Mouse (Mus musculus) E14TG2a.4 (cell line): Measurements from ENCODE around the gene Cd4.

Experiments used
- H3K27me3 ChIP-seq: 2 replicates; pipeline ENCODE4 v1.6.1; 2014; ENCODE audit warnings: low read length, control low read depth; ENCODE audit not compliant: insufficient read depth
- H3K36me3 ChIP-seq: 2 replicates; pipeline ENCODE4 v1.6.1; 2014; ENCODE audit warnings: low read length, control low read depth; ENCODE audit not compliant: insufficient read depth
- H3K4me1 ChIP-seq: replicated peaks from 2 replicates; pipeline ENCODE4 v1.6.1; 2014; ENCODE audit warnings: low read depth, low read length, control low read depth
- H3K4me3 ChIP-seq: replicated peaks from 2 replicates; pipeline ENCODE4 v1.5.1; 2014; ENCODE audit warnings: mild to moderate bottlenecking, low read length
- H3K9me3 ChIP-seq: 2 replicates; pipeline ENCODE4 v1.6.1; 2014; ENCODE audit warnings: low read length, control low read depth
- CTCF ChIP-seq: conservative IDR thresholded peaks from 2 replicates; pipeline ENCODE4 v1.5.1; 2014; ENCODE audit warnings: low read length
- NANOG ChIP-seq: IDR thresholded peaks from 2 replicates; pipeline ENCODE4 v1.6.1; 2014; ENCODE audit warnings: borderline replicate concordance, low read length, mixed read lengths
- POU5F1 ChIP-seq: IDR thresholded peaks from 2 replicates; pipeline ENCODE4 v1.6.1; 2014; ENCODE audit warnings: low read length, borderline replicate concordance

Gene Cd4

GRCm38 (mm10) chr6:124856916-124857839 is 30.8 kb downstream of the Cd4 start, which contains the start of gene P3h3:
TSS of gene P3h3 (minus strand) at chr6:124857752.
- peaks cover 56% of the 10 kb centered on the region for H3K27me3 ChIP-seq
- H3K4me3 ChIP-seq, result peak within 1 kb of the TSS; percentile 82
- TF ChIP-seq CTCF (peak; percentile 39), POU5F1 (no peak)
- H3K4me1 ChIP-seq, result peaks cover 73% of the 10 kb centered on the region
- no peaks in the 10 kb centered on the region for H3K9me3 ChIP-seq
- H3K36me3 ChIP-seq, result no peaks in the 10 kb centered on the region

GRCm38 (mm10) chr6:124856321-124856720 is 31.7 kb downstream of the Cd4 start:
- Histone ChIP-seq H3K4me3 (peak overlapping the region; percentile 82), H3K4me1 (peaks cover 72% of the 10 kb centered on the region), H3K9me3 (no peaks in the 10 kb centered on the region), H3K27me3 (peaks cover 52% of the 10 kb centered on the region), H3K36me3 (no peaks in the 10 kb centered on the region)
- TF ChIP-seq POU5F1 (no peak), CTCF (no peak), NANOG (no peak)

- Histone ChIP-seq H3K9me3 (no peaks in the 10 kb centered on the region), H3K27me3 (peaks cover 44% of the 10 kb centered on the region), H3K36me3 (no peaks in the 10 kb centered on the region), H3K4me1 (peaks cover 71% of the 10 kb centered on the region), H3K4me3 (no peak overlapping the region)
- no peak for TF ChIP-seq POU5F1
- no peak for TF ChIP-seq CTCF
- no peak for TF ChIP-seq NANOG
These were observed 33.4 kb downstream of the Cd4 start for GRCm38 (mm10) chr6:124854647-124855046.

GRCm38 (mm10) chr6:124850535-124850934 is 37.5 kb downstream of the Cd4 start:
- Histone ChIP-seq H3K4me1 (peaks cover 66% of the 10 kb centered on the region), H3K27me3 (peaks cover 30% of the 10 kb centered on the region), H3K9me3 (no peaks in the 10 kb centered on the region), H3K36me3 (no peaks in the 10 kb centered on the region), H3K4me3 (peak overlapping the region; percentile 45)
- no peak for TF ChIP-seq CTCF
- TF ChIP-seq NANOG, result no peak
- no peak for TF ChIP-seq POU5F1

DNA sequence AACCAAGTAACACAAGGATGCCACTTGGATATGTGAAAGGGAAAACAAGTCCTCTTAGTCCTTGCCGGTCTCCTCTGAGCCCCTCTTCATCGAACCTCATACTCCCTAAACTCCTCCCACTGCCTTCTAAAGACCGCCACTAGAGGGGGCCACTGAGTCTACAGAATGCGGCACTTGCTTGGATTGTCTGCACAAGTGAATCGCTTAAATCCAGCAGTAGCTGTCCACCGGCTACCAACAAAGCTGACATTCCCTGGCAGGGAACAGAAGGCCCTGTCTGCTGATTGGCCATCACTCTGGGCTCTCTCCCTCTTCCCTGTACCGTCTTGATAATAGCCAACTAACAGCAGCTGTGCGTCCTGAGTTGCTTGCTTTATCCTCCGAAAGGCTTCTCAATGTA is 40.7 kb downstream of the Cd4 start:
- no peak for TF ChIP-seq NANOG
- no peak for TF ChIP-seq POU5F1
- peak; percentile 98 for TF ChIP-seq CTCF
- Histone ChIP-seq H3K27me3 (peaks cover 12% of the 10 kb centered on the region), H3K4me3 (no peak overlapping the region), H3K9me3 (no peaks in the 10 kb centered on the region), H3K4me1 (peaks cover 65% of the 10 kb centered on the region), H3K36me3 (no peaks in the 10 kb centered on the region)

DNA sequence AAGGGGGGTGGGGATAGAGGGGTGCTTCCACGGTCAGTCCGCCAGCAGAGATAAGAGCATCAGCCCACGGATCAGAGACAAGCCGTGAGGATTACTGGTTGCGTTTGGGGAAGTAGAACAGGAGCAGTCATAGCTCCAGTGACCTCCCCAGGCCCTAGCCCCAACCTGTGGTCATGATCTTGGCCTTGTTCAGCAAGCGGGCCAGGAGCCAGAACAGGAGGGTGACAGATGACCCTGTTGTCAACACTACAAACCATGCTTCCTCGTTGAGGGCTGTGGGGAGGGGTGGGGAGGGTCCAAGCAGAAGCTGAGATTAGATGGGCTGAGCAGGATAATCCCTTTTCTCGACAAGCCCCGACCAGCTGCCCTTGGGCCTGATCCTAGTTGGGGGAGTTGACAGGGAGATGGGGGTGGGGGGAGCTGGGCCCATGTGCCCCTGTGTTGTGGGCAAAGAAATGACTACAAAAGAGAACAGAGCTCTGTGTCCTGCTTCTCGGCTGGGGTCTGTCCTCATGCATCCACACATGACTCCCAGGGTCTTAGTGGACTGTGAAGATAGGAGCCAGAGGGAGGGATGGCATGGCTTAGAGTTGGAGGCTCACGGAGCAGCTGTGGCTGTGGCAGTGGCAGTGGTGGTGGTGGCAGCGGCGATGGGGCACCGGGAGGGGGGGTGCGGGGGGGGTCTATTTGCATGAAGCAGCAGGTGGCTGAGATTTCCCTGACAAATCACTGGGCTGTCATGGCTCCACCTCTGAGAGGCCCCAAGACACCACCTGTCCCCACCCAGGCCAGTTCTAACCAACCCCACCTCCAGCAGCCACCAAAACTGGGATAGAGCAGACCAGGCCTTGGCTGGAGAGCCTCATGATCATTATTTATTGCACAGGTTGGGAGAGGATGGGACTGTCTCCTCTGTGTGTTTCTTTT is 47.5 kb downstream of the Cd4 start, which contains the start of gene Gnb3:
Gene Gnb3, minus strand, starts transcription at position 35 of the 927 bp plus-strand sequence.
- peaks cover 53% of the 10 kb centered on the region for H3K4me1 ChIP-seq
- H3K9me3 ChIP-seq, result no peaks in the 10 kb centered on the region
- no peaks in the 10 kb centered on the region; the same call in 1 of the 2 replicates for H3K27me3 ChIP-seq
- no peak within 1 kb of the TSS for H3K4me3 ChIP-seq
- TF ChIP-seq CTCF (no peak), NANOG (no peak), POU5F1 (no peak)
- H3K36me3 ChIP-seq, result peaks cover 3% of the 10 kb centered on the region

GRCm38 (mm10) chr6:124839805-124840204 is 48.2 kb downstream of the Cd4 start:
- Histone ChIP-seq H3K27me3 (no peaks in the 10 kb centered on the region; the same call in 1 of the 2 replicates), H3K4me1 (peaks cover 53% of the 10 kb centered on the region), H3K9me3 (no peaks in the 10 kb centered on the region), H3K36me3 (peaks cover 10% of the 10 kb centered on the region), H3K4me3 (no peak overlapping the region)
- TF ChIP-seq CTCF, result no peak
- TF ChIP-seq NANOG, result no peak
- no peak for TF ChIP-seq POU5F1

GRCm38 (mm10) chr6:124836411-124836810 is 51.6 kb downstream of the Cd4 start:
- no peaks in the 10 kb centered on the region for H3K27me3 ChIP-seq
- TF ChIP-seq CTCF (no peak), NANOG (no peak), POU5F1 (no peak)
- peaks cover 79% of the 10 kb centered on the region for H3K4me1 ChIP-seq
- H3K36me3 ChIP-seq, result peaks cover 44% of the 10 kb centered on the region
- H3K4me3 ChIP-seq, result no peak overlapping the region
- no peaks in the 10 kb centered on the region for H3K9me3 ChIP-seq
